Mouse (Mus musculus): ENCODE measurements around the gene Ina. TPM values are rescaled to one million over a fixed set of nuclear protein-coding genes. Genes with fewer than 3 reads are reported as not detected.
A peak's percentile ranks its signal among the peaks of the same experiment; 100 is the strongest.
"Not testable (repeated sequence)": the region's sequence is repeated elsewhere in the genome, so short reads cannot be mapped to it uniquely, and the experiment has no call there.

Gene Ina
- 100 to 1,000 TPM; 144 to 177 (median 163) TPM for total RNA-seq (2022)

DNA sequence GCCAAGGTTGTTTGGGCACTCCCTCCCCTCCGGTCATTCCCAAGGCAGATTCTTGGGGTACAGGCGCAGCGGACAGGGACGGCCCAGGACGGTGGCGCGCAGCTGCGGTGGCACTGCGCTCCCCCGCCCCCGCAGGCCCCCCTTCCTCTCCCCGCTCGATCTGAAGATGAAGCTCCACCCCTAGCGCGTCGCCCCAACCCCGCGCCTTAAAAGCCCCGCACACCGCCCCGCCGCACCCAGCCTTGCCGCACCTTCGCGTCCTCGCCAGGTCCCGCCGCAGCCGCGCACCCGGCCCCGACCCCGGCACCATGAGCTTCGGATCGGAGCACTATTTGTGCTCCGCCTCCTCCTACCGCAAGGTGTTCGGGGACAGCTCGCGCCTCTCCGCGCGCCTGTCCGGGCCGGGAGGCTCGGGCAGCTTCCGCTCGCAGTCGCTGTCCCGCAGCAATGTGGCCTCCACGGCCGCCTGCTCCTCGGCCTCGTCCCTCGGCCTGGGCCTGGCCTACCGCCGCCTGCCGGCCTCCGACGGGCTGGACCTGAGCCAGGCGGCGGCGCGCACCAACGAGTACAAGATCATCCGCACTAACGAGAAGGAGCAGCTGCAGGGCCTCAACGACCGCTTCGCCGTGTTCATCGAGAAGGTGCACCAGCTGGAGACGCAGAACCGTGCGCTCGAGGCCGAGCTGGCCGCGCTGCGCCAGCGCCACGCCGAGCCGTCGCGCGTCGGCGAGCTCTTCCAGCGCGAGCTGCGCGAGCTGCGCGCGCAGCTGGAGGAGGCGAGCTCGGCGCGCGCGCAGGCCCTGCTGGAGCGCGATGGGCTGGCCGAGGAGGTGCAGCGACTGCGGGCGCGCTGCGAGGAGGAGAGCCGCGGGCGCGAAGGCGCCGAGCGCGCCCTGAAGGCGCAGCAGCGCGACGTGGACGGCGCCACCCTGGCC is at the start of gene Ina, which contains the start of gene Nt5c2:
Gene Ina, plus strand, starts transcription at position 252 of the 935 bp plus-strand sequence.
Gene Nt5c2, minus strand, starts transcription at position 707 of the 935 bp plus-strand sequence.
- DNase-seq (ENCODE audit: low spot score in 2 of 2): peak; percentile 37 to 62

- no peak for DNase-seq (ENCODE audit: low spot score in 2 of 2)
Measured at GRCm38 (mm10) chr19:46965496-46965895, 49.0 kb upstream of the Ina start.

DNA sequence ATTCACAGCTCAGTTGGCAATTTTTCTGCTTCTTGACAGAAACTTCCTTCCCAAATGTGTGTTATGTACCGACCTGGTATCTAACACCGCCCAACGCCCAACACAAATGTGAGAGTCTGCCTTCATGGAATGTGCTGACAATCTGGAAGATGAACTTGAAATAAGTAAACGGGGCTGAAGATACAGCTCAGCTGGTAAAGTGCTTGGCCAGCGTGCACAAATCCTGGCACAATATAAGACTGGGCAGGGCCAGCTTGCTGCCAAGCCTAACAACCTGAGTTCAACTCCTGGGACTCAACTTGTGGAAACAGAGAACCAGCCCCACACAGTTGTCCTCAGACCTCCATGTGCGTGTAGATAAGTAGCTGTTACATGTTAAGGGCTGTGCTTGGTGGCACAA is 48.2 kb upstream of the Ina start:
- DNase-seq (ENCODE audit: low spot score in 2 of 2): no peak

DNA sequence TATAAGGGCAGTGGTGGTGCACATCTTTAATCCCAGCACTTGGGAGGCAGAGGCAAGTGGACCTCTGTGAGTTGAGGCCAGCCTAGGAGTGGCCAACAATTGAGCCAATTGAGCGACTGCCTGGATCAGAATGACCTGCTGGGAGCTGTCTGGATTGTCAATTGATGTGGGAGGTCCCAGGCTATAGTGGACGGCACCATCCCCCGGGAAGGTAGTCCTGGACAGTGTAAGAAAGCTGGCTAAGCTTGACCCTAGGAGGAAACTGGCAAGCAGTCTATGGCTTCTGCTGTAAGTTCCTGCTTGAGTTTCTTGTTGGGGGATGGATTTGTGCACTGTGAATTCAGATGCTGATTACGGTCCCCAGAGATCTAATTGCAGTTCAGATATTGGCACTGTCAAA is 46.6 kb upstream of the Ina start:
- DNase-seq (ENCODE audit: low spot score in 2 of 2): no peak

GRCm38 (mm10) chr19:46968833-46969232 is 45.7 kb upstream of the Ina start:
- no peak for DNase-seq (ENCODE audit: low spot score in 2 of 2)

GRCm38 (mm10) chr19:46969286-46969985 is 45.1 kb upstream of the Ina start:
- no peak for DNase-seq (ENCODE audit: low spot score in 2 of 2)

DNA sequence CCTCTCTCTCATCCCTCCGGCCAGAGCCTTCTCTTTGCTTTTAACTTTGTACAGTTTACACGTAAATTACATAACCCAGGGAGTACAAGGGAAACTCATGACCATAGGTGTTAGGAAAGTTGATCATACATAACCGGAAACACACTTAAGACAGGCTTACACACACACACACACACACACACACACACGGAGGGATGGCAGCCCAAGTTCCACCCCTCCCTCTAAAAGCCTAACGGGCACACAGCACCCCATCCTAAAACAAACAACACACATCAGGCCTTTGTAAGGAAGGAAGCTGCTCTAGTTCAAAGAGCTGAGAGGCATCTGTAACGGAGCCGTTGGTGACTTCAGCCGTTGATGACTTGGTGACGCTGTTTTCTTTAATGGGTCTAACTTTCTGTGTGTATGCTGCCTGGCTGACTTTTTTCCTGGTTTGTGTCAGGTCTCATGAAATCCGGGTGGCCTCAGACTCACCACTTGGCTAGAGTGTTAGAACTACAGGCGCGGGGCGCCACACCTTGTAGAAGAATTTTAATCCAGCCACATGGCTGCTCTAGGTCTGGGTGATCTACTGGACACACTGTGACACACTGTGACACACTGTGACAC is 44.3 kb upstream of the Ina start:
- no peak for DNase-seq (ENCODE audit: low spot score in 2 of 2)

DNA sequence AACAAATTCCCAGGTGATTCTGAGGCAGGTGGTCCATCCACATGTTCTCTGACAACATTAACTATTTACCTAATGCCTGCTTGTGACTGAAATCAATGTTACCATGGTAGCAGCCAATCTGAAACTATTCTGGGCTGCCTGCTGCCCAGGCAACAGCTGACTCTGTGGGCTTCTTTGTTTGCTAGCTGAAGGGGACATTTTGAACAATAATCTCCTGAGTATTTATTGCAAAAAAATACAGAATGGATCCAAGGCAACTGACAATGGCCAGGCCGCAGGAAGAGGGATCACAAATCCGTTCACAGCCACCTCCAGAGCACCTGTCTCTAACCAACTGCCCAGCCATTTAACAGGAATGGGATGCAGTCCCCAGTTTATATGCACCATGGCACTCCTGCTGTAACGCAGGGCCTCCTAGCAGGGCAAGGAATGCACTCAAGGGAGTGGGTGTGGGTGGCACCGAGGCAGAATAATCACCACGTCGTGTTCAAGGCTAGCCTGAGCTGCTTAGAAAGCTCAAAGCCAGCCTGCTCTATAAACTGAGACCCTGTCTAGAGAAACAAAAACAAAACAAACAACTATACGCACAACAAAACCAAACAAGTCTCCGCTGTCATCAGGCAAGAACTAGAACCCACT is 43.3 kb upstream of the Ina start:
- peak in 1 of 2 experiments; percentile 35 for DNase-seq (ENCODE audit: low spot score in 2 of 2)

DNA sequence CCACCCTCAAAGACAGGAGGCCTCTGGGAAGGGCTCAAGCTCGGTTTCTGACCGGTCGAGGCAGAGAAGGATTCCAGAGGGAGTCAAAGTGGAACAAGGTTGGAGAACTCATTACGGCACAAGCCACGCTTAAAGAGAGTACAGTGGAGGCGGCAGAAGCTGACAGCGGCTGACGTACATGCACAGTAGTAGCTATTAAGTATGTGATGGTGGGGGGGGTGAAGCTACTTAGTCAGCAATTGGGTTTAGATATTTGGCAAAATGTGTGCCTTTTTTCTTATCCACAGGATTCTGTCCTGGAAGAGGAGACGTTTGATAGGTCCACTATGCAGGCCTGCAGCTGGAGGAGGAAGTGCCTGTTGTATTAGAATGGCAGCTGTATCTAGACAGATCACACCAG is 42.8 kb upstream of the Ina start:
- DNase-seq (ENCODE audit: low spot score in 2 of 2): no peak

DNA sequence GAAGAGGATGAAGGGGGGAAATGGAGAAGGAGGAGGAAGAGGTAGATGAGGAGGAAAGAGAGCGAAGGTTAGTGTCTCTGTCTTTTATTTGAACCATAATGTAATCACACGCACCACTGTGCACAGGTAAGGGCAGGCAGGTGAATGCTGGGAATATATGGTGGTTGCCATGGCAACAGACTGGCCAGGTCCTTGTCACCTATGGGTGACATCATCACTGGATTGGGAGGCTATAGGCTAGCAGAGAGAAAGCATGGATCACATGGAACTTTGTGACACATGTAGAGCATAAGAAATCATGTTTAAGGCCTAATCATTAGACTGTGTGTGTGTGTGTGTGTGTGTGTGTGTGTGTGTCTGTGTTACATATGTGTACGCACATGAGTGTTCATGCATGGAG is 42.3 kb upstream of the Ina start:
- no peak for DNase-seq (ENCODE audit: low spot score in 2 of 2)

DNA sequence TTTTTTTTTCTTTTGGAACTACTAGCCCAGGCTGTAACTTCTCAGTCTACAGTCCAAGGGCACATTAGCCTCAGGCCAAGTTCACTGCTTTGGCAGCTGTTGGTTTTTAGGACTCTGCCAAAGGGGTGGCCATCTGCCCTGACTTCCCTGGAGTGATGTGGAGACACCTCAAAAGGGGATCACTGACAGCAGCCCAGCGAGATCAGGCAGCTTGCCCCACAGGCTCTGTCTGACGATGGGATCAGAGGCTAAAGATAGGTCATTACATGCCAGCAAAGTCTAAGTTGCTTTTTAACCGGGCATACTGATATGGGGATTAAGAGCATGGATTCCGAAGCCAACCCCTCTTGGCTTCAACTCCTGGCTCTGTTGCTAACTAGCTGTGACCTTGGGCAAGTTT is 38.9 kb upstream of the Ina start:
- no peak for DNase-seq (ENCODE audit: low spot score in 2 of 2)

GRCm38 (mm10) chr19:46975997-46976396 is 38.5 kb upstream of the Ina start:
- no peak for DNase-seq (ENCODE audit: low spot score in 2 of 2)

GRCm38 (mm10) chr19:46976743-46977142 is 37.8 kb upstream of the Ina start:
- no peak for DNase-seq (ENCODE audit: low spot score in 2 of 2)

DNA sequence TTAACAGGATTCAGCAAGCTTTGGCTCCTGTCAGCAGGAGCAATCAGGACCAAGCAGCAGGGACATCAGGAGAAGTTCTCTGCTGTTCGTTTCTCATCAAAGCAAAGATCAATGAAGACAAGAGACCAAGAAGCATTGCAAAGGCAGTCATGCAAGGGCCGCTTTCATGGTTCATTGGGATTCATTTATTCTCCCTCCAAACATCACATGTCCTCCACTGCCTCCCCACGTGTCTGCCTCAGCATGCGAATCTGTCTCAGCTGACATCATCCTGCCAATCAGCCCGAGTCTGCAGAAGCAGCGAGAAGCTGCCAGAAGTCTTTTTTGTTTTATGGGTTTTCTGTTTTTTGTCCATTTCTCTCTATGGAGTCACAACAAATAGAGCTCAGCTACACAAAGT is 37.0 kb upstream of the Ina start:
- DNase-seq (ENCODE audit: low spot score in 2 of 2): no peak

GRCm38 (mm10) chr19:46978069-46978468 is 36.4 kb upstream of the Ina start:
- not testable (repeated sequence) for DNase-seq (ENCODE audit: low spot score in 2 of 2)

- no peak for DNase-seq (ENCODE audit: low spot score in 2 of 2)
Measured at GRCm38 (mm10) chr19:46978920-46979780, 35.3 kb upstream of the Ina start.

DNA sequence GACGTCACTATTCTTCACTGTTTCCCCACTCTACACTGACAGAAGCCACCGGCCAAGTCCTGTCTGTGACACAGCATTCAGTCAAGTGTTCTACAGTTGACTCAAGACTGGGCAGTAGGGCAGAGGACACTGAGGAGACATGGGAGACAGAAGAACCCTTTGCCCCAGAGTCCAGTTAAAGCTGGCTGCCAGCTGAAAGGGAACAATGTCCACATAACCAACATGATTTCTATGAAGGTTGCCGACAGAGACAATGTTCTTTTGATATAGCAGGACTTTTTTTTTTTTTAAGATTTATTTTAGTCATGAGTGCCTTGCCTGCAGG is 34.8 kb upstream of the Ina start:
- no peak for DNase-seq (ENCODE audit: low spot score in 2 of 2)

GRCm38 (mm10) chr19:46981462-46981861 is 33.0 kb upstream of the Ina start:
- DNase-seq (ENCODE audit: low spot score in 2 of 2): no peak

GRCm38 (mm10) chr19:46983352-46983965 is 31.0 kb upstream of the Ina start:
- no peak for DNase-seq (ENCODE audit: low spot score in 2 of 2)

- no peak for DNase-seq (ENCODE audit: low spot score in 2 of 2)
Measured at GRCm38 (mm10) chr19:46983966-46984380, 30.5 kb upstream of the Ina start.

All from layer of hippocampus, adult 8-10 months (tissue).